Mouse (Mus musculus): ENCODE results near the gene Neurl1a.

GRCm38 (mm10) chr19:47184221-47184620 is 5.6 kb downstream of the Neurl1a start:
- TF ChIP-seq CTCF (IDR thresholded peaks at IDR 0.05; ENCODE audit: low read depth): no peak
- TF ChIP-seq EP300 (IDR thresholded peaks at IDR 0.05; ENCODE audit: low read depth): no peak
